Mouse (Mus musculus): Measurements from ENCODE around the gene St6galnac3.

The St6galnac3 gene

DNA sequence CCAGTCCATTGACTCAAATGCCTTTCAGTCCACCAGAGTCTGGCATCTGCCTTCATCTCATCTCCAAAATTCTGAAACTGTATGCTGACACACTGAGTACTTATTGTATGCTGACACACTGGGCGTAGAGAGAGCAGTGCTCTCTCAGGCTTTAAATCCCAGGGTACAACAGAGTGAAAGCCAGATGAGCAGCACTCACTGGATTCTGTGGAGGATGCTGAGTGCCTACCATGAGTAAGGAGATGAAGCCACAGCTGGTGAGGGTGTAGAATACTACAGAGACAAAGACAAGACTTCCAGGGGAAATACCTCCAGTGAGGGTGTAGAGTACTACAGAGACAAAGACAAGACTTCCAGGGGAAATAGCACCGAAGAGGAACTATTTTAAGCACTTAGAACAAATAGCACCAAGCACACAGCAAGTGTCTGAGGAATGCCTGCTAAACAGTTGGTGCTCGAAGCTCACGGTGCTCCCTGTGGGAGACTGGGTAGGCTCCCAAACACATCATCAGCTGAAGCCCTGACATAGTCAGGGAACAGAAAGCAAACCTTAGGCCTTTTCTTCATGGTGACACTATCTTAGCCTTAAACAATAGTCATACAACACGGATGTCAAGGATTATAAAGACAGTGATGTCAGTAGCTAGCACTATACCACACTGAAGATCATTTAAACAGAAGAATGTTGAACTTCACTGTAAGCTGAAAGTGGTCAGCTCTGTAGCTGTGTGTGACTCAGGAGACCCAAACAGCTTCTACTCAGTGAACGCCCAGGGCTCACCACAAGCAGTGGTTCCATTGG is 370.6 kb downstream of the St6galnac3 start:
- DNase-seq (ENCODE audit: low spot score in 2 of 2): peak in 1 of 2 experiments; percentile 16

DNA sequence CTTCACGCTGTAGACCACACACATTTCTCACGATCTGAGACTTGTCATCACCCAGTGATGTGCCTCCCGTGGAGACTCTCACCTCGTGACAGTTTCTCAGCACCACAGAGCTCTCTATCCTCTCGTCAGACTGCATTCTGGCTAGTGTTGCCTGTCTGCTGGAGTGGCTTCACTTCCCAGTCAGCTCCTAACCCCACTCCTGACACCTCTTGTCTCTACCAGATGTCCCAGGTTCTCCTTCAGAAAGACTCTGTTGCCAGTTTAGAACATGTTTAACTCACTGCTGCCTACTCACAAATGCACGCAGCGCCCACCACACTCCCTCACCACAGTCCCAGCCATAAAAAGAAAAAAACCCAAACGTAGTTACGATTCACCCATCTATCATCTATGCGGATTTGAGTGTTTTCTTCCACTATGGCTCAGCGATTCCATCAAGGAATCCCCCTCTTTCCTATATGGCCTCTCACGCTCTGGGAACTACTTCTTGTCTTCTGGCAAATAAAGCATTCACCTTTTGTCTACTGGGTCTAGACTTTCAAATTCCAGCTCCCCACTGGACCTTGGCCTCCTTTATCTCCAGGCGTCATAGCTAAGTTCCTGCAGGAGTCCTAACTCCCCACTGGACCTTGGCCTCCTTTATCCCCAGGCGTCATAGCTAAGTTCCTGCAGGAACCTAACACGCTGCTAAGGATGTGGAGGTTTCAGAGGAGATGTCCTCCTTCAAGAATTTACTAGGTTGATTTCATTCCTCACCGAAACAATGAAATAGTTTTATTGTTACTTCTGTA is 371.5 kb downstream of the St6galnac3 start:
- peak in 1 of 2 experiments; percentile 19 for DNase-seq (ENCODE audit: low spot score in 2 of 2)

DNA sequence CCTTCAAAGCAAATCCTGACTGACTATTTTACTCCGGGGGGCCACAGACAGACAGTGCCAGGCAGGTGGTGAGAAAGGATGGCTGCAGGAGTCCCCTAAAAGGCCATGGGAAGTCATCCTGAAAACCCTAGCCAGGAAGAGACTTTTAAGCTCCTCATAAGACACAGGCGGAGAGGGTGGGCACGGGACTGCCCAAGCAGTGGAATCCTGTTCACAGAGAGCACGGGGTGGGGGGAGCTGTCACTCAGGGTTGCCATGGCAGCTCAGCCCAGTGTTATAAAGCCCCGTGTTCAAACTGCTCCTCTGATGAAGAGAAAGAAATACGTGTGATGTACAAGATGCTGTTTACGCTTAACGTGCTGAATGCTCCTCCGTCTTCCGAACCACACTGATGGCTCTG is 375.0 kb downstream of the St6galnac3 start:
- DNase-seq (ENCODE audit: low spot score in 2 of 2): peak in 1 of 2 experiments; percentile 11

DNA sequence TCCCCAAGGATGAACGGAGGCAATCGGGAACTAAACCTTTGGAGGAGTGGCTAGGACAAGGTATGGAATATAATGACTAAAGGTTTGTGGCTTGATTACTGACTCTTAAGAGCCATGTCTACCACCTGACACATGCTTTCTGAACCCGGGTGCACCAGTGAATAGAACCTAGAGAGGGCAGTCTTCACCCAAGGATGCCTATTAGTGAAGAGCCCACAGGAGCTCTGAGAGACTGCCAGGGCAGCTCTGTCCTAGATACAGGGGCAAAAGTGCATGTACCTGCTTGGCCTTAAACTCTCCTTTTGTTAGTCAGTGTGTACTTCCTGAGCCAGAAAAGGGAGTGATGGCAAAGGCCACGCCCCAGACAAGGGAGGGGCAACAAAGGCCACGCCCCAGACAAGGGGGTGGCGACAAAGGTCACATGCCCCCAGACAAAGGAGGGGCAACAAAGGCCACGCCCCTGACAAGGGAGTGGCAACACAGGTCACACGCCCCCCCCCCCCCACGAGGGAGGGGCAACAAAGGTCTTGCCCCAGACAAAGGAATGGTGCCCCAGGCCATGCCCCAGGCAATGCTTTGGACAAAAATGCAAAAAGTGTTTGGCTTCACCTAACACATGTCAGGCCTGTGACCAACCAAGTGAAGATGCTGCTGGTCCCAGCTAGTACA is 376.0 kb downstream of the St6galnac3 start:
- peak in 1 of 2 experiments; percentile 16 for DNase-seq (ENCODE audit: low spot score in 2 of 2)

DNA sequence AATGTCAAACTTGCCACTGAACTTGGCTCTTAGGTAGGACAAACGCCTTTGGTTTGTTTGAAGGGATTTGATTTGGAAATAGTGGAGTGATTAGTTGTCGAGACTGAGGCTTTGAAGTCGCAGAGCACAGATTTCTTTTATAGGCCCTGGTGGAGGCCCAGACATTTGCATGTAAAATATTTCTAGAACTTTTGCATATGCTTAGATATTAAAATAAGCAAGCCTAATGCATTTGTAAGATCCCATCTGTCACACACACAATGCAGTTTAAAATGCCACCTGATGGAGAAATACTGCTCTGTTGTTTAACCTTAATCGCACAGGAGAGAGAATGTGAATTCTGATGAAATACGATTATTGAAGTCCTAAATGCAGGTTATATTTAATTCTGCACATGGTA is 380.0 kb downstream of the St6galnac3 start:
- no peak for DNase-seq (ENCODE audit: low spot score in 2 of 2)

DNA sequence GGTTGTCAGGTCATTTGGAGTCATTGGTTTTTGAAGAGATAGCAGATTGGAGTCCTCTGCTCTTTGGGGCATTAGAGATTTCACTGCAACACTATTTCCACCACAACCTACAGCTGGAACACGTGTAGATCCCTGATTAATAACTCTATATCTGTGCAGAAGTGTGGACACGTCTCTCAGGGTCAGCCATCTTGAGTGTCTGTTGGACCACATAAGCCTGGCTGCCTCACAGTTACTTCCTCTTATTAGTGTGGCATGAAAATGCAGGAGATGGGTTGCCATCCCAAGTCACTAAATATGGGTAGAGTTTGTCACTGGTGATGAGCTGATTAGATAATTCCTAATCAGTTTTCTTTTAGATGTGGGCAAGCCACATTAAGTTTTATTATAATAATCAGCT is 385.0 kb downstream of the St6galnac3 start:
- no peak for DNase-seq (ENCODE audit: low spot score in 2 of 2)

DNA sequence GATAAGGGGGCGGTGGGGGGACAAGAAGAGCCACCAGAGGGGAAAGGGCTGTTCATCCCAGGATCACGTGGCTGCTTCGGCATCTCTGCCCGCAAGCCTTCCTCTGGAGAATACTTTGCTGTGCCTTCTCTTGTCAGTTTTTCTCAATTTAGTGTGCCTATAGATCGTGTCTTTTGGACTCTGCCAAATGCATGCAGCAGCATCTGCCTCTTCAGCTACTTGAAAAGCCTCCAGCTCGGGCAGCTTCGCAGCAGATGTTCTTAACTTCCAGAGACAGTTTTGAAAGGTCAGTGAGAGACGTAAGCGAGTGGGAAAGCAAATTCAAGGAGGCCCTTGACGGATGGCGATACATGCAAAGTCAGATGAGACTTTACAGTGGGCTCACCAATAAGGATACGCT is 385.9 kb downstream of the St6galnac3 start:
- peak; percentile 52 to 71 for DNase-seq (ENCODE audit: low spot score in 2 of 2)

DNA sequence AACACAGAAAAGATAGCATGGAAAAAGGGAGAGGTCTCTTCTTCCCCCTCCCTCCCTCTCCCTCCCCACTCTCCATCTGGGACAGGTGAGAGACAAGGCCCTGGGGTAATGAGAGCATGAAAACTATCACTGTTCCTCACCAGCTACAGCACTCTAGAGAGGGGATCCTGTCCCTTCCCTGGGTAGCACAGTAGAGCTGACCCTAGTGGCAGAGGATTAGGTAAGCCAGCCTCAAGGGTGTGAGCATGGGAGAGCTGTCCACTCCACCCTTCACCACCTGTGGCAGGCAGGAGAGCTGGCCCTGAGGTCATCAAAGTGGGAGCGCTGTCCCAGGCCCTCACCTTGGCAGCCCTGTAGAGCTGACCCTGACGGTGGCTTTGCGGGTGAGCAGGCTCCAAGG is 387.2 kb downstream of the St6galnac3 start:
- DNase-seq (ENCODE audit: low spot score in 2 of 2): no peak

DNA sequence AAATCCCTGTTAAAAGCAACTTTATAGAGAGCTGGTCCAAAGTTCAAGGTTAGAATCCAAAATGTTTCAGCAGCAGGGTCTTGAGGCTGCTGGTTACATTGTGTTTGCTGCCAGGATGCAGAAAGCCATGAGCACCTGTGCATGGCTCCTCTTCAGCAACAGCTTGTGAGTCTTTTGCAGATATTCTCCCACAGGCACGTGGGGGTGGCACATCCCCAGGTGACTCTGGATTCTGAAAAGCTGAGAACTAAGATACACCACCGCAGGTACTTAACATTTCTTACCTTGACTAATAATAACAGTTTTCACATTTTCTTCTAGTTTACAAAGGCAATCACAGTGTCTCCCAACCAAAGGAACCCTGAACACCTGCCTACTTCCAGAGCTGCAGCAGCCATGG is 387.8 kb downstream of the St6galnac3 start:
- peak in 1 of 2 experiments; percentile 26 for DNase-seq (ENCODE audit: low spot score in 2 of 2)

DNA sequence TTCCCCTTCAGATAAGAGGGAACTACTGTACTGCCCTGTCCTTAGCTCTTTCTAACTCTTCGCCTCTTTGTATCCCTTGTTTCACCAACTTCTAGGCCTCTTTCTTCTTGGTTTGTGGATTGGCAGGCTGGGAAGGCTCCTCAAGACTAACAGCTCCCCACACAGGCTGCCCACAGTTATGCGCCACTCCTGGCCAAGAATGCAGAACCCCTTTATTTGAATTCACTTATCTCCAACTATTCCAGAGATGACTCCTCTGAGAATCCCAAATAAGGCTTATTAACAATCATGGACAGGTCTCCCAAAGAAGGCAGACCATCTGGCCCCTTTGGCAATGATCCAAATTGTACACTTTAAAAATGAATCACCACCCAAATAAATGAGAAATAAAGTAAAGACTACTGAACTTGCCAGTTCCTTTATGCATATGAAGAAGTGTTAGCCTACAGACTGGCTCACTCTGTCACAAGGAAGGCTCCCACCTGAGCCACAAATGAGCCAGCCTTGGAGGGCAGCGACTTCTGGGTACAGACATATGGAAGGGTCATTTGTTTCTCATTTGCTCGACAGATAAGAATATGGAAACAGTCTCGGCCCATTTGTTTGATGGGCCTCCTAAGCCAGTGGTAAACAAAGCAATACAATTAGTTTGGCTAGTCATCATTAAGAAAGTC is 390.7 kb downstream of the St6galnac3 start:
- peak in 1 of 2 experiments; percentile 22 for DNase-seq (ENCODE audit: low spot score in 2 of 2)

DNA sequence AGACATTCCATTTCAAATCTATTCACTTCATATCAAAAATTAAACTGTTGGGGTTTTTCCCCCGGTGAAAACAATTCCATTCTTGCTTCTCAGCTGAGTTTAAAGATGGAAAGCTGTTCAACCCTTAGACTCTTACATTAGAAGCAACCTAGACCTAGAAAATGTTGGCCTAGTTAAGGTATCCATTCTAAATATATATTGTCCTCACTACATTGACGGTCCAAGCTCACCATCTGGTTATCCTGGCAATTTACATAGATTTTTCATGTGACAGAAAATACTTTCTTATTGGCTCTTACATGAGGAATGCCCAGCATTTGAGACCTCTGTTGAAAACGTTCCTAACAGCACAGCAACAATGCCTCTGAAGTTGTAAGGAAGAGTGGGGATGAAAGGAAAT is 400.7 kb downstream of the St6galnac3 start:
- no peak for DNase-seq (ENCODE audit: low spot score in 2 of 2)

DNA sequence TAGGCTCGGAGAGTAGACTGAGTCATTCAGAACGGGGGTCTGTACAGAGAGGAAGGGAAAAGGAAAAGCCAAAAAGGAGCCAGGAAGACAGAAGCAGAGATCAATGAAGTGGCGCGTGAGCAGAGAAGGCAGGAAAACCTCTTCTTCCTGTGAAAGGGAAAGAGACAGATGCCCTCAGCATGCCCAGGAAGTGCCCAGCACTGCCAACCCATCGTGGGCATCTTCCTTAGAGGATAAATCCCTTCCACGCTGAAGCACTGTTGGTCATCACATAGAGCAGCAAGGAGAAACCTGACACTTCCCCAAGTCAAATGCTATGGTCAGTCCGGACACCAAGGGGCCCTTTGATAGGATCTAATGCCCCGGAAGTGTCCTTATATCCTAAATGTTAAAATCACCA is 401.5 kb downstream of the St6galnac3 start:
- DNase-seq (ENCODE audit: low spot score in 2 of 2): no peak

DNA sequence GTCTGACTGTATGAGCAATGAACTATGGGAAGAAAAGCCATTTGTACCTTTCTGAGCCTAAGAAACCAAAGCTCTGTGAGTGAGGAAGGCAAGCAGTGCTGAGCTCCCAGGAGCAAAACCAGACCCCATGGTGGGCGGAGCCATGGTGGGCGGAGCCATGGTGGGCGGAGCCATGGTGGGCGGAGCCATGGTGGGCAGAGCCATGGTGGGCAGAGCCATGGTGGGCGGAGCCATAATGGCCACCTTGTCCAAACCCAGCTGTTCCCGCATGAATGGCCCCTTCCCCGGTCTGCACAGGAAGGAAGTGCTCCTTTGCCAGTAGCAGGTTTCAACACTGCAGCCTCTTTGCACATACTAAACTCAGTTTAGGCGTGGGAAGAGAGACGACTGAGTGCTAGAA is 411.4 kb downstream of the St6galnac3 start:
- no peak for DNase-seq (ENCODE audit: low spot score in 2 of 2)

DNA sequence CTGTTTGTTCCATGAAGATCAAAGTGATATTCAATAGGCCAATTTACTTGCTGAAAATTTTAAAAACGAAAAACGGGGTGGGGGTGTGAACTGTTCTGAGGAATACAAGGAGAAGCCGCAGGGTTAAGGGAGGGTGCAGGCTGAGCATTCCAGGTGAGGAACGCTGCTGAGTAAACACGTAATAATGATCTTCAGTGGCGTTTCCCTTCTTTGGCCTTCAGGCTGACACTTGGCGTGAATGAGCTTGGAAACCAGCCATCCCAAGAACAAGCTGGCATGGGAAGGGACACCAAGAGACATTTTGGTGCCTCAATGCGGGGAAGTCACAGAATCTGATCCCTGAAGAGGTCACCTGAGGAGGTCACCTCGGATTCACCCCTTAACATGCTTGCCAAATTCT is 411.8 kb downstream of the St6galnac3 start:
- no peak for DNase-seq (ENCODE audit: low spot score in 2 of 2)

DNA sequence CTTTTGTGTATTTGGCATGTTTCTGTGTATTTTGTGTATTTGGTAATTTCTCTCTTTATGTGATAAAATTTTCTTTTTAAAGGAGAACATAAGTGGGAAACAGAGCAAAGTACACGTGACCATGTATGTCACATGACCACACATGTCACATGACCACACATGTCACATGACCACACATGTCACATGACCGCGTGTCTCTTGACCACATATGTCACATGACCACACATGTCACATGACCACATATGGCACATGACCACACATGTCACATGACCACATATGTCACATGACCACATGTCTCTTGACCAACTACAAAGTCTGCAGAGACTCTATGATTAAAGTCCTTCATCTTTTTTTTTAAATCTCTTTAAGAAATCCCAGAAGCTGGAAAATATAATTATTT is 413.0 kb downstream of the St6galnac3 start:
- no peak for DNase-seq (ENCODE audit: low spot score in 2 of 2)

DNA sequence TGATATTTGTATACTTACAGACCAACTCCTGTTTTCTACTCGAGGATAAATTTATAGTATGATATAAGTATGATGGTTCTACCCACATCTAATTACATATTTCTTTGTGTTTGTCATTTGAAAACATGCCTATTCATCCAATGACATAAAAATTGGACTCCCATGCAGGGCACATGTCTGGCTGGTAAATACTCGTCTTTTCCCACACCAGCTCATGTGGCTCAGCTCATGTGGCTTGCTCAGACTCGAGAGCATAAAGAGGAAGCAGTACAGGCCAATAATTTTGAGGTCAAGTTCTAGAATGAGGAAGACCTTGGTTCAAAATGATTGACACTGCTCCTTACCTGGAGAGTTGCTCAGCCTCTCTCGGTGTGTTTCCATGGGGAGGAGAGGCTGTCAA is 416.6 kb downstream of the St6galnac3 start:
- no peak for DNase-seq (ENCODE audit: low spot score in 2 of 2)

DNA sequence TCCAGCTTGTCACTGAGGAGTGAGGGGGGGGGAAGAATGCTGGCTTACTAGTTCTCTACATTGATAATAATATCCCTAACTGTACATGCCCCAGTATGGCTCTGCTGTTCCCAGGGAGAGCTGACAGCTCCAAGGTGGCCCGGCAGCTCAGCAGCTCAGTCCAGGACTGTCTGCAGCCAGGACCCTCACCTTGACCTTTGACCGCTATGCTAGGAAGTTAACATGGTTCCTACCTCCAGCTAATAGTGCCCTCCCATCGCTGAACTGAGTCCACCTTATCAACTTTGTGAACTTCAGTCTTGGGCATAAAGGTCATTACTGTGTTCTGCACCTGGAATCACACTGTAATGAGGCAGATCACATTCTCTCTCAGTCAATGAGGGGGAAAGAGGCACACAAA is 419.8 kb downstream of the St6galnac3 start:
- DNase-seq (ENCODE audit: low spot score in 2 of 2): no peak

DNA sequence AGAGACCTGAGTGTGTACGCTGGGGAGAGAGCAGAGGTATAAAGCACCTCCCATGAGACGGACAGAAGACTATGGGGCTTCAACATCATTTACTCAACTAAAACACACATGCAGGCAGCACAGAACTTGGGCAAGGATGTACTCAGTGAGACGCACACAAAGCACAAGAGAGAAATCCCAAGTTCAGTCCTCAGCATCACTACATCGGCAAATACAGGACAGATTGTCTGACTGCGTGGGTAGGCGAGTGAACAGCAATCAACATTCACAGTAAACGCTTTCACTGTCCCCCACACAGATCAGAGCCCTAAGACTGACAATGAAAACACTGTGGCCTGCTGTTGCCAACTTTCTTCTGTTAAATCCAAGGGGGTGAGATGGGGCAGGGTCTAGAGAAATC is 422.6 kb downstream of the St6galnac3 start:
- no peak for DNase-seq (ENCODE audit: low spot score in 2 of 2)

DNA sequence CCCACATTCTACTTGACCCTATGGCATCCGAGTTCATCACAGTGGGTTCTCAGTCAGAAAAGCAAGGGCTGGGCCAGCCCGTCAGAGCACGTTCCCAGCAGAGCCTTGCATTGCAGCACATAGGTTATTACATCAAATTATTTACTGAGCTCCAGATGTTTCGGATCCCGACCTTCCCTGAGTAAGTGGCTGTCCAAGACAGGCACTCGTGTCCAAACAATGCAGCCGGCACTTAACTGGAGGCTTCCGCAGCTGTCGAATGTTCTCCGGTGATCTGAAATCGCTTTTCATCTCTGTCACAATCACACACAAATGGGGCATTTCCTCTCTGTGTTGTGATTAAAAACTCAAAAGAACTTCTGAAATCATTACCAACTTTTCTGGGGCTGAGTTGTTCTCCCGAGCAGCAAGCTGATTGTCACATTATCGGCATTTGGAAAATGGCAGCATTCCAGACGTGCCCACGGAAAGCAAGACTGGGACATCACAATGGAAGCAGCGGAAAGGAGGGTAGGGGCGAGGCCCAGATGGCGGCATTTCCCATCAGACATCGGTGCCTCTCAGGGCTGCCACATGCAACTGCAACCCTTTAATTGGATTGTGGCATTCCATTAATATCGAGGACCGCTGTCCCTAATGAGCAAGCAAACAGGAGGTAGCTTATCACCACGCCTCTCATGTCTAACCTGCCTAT is 428.5 kb downstream of the St6galnac3 start:
- DNase-seq (ENCODE audit: low spot score in 2 of 2): peak; percentile 68

DNA sequence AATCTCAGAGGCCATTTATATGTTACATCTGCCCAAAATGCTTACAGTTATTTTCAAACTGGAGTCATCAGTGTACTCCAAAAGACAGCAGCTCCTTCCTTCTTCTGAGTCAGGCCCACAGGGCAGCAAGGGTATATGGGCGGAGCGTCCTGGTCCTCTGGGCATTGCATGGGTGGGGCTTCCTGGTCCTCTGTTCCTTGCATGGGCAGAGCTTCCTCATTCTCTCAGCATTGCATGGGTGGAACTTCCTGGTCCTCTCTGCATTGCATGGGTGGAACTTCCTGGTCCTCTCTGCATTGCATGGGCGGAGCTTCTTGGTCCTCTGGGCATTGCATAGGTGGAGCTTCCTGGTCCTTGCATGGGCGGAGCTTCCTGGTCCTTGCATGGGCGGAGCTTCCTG is 432.1 kb downstream of the St6galnac3 start:
- DNase-seq (ENCODE audit: low spot score in 2 of 2): no peak

DNA sequence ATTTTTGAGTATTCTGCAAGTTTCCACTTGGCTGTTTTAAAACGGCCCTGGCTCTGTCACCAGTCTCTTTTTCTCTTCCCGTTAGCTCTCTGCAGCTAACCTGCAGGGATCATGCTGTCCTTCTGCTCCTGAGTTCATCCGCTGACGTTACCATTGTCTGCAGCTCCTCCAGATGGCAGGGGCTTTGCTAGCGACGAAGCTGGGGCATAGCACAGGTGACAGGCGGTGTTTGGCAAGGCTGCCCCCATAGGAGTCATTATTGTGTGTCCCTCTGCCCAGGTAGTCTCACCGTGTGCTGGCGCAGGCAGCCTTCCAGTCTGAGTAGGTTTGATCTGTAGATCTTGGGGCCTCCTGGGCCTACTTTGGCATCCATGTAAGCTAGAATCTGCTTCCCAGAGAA is 432.6 kb downstream of the St6galnac3 start:
- no peak for DNase-seq (ENCODE audit: low spot score in 2 of 2)

Data from right cerebral cortex, postnatal 10 days (tissue).